Mouse (Mus musculus) adrenal gland, adult 18-20 months (tissue): ENCODE results near the gene Ikzf3. TPM values are rescaled to one million over a fixed set of nuclear protein-coding genes. Genes with fewer than 3 reads are reported as not detected.

ENCODE experiments used
- DNase-seq, 2 experiments: peaks; one replicate each; pipeline ENCODE4 v3.0.0; 2021 to 2022; ENCODE audit warnings: low spot score in 2 of 2
- total RNA-seq, 2 experiments: library from RNA; stranded (reverse); gene quantifications; 1 replicate in 1 of 2; 2 replicates in 1 of 2; pipeline ENCODE4 v1.2.3; 2021

Gene Ikzf3
- total RNA-seq, 2 experiments from 2014 or later = 0.46 to 0.86 TPM

GRCm38 (mm10) chr11:98449419-98449818 is 96.4 kb downstream of the Ikzf3 start:
- no peak for DNase-seq

- no peak for DNase-seq
These were observed 97.5 kb downstream of the Ikzf3 start for GRCm38 (mm10) chr11:98448191-98448790.

DNA sequence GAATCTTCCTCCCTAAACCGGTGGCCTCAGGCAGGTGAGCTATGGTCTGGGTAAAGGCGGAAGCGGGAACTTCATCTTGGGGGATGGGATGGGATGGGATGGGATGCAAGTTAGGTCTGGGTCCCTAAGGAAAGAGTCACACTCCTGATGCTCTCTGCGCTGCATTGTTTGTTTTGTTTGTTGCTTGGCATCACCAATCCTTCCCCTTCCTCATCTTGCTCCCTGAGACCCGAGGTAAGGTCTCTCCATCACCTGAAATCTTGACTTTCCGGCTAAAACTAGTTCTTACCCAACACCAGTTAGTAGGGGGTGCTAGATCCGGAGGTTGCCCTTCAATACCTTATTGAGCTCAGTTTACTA is 98.4 kb downstream of the Ikzf3 start:
- no peak for DNase-seq

DNA sequence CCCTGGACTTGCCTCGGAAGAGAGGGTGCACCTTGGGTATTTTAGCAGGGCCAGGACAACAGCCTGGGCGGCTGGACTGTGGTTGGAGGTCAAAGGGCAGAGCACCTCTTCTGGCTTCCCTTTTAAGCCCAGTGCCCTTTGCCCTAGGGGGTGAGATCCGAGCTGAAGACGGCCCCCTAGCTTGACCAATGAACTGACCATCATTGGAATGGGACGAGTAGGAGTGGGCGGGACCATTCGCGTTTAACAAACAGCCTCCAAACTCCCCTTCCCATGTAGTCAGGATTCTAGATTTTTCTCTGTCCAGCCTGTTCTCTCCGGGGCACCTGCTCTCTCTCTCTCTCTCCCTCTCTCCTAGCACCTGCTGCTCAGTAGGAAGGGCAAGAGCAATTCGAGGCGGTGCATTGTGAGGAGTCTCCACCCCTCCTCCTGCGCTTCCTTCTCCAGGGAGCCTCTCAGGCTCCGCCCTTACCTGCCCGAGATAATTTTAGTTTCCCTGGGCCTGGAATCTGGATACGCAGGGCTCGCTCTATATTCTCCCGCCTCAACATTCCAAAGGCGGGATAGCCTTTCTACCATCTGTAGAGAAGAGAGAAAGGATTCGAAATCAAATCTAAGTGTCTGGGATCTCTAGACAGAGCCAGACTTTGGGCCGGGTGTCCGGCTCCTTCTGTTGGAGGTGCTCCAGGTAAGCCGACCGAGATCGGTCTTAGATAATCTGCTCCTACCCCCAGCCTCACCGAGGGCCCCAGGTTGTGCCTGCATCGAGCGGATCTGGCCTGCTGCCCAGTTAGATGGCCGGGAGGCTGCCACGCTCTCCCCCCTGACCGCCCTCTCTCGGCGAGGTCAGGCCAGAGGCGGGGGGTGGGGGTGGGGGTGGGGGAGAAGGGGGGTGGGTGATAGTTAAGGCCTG is 99.0 kb downstream of the Ikzf3 start:
- DNase-seq = no peak

- no peak for DNase-seq
These were observed 99.6 kb downstream of the Ikzf3 start, which contains the start of gene Grb7 for GRCm38 (mm10) chr11:98446213-98446561. Gene Grb7, plus strand, starts transcription at chr11:98446394.

- no peak for DNase-seq
These were observed 100.2 kb downstream of the Ikzf3 start for GRCm38 (mm10) chr11:98445679-98446078.

DNA sequence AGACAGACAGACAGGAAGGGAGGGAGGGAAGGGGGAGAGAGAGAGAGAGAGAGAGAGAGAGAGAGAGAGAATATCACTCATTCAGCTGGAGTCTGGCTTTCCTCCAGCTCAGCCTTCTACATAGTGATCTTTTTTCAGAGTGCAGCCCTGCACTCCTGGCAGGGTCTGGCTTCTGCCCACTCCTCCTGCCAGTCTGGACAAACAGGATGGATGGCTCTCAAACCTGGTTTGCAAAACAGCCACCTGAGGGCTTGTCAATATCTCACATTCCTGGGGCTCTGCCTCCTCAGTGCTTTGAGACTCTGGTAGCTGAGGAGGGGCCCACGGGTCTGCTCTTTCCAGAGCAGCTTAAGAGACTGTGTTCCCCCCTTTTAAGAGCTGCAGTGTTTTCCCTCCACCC is 100.6 kb downstream of the Ikzf3 start:
- no peak for DNase-seq

DNA sequence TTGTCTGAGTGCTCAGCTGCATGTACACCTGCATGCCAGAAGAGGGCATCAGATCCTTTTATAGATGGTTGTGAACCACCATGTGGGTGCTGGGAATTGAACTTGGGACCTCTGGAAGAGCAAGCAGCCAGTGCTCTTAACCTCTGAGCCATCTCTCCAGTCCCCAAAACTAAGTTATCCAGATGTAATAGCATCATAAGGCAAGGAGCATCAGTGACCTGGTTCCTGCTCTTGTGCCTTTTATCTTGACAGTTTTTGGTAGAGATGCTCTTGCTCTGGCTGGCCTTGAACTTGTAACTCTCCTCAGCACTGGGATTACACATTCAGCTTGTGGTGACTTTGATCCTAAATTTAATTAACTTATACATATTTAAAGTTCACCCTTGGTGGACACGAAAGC is 102.1 kb downstream of the Ikzf3 start:
- no peak for DNase-seq

DNA sequence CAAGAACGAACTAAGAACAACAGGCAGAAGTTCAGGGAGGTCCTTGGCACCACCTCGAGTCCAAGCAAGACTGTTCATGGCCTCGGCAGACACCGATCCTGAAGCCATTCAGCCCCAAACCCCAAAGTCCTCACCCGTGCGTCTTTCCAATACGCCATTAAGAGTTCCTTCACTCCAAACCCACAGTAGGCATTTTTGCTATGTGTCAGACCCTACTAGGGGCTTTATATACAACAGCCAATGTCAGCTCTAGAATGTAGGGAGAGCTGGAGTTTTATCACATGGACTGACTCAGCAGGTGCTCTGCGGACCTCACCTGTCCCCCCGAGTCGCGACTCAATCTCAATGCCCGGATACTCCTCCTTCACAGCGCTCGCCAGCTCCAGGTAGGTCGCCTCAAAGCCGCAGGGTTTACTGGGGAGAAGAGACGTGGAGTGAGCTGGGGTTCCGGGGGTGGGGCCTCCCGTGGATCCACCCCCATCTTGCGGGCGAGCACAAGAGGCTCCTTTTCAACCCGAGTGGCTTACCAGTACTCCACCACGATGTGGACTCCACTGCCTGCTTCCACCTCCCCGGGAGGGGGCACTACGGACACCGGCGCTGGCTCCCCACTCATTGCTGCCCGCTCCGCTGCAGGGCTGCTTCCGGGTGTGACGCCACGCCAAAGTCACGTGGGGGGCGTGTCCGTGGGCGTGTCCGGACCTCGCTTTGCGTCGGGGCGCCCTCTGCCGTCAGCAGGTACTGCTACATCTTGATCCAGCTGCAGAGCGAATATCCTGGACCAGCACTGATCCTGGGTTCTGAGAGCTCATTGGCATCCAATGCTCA is 107.3 kb downstream of the Ikzf3 start, which contains the start of gene Mien1:
Mien1 (minus strand) TSS at position 661 of the 828 bp plus-strand sequence.
- DNase-seq = peak; percentile 98 to 99

DNA sequence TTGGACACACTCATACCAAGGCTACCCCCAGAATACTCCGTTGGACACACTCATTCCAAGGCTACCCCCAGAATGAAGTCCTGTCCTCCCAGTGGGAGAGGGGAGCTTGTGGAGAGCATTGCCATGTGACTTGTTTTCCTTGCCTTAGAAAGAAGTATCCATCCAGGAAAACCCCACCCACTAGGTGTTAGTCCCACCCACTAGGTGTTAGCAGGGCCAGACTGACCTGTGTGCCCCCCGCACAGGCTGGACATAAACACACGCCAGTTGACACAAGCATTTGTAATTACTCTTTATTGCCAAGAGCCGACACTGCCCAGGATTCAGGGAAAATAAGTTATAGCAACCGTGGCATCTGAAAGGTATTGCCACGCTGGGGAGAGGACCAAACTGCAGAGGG is 108.4 kb downstream of the Ikzf3 start:
- DNase-seq = no peak

DNA sequence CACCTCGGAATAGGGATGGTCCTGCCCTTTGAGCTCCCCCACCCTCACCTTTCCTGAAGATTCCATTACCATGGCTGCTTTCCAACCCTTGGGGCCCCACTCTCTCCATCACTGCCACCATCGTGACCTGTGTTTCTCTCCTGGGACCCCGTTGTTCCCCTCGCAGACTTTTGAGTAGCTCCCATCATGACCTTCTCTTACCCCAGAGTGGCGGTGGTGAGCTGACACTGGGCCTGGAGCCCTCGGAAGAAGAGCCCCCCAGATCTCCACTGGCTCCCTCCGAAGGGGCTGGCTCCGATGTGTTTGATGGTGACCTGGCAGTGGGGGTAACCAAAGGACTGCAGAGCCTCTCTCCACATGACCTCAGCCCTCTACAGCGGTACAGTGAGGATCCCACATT is 110.1 kb downstream of the Ikzf3 start:
- DNase-seq = no peak

GRCm38 (mm10) chr11:98431743-98432502 is 113.9 kb downstream of the Ikzf3 start:
- no peak for DNase-seq

- no peak for DNase-seq
These were observed 117.4 kb downstream of the Ikzf3 start for GRCm38 (mm10) chr11:98428436-98428835.

GRCm38 (mm10) chr11:98426592-98426991 is 119.2 kb downstream of the Ikzf3 start:
- DNase-seq = no peak

DNA sequence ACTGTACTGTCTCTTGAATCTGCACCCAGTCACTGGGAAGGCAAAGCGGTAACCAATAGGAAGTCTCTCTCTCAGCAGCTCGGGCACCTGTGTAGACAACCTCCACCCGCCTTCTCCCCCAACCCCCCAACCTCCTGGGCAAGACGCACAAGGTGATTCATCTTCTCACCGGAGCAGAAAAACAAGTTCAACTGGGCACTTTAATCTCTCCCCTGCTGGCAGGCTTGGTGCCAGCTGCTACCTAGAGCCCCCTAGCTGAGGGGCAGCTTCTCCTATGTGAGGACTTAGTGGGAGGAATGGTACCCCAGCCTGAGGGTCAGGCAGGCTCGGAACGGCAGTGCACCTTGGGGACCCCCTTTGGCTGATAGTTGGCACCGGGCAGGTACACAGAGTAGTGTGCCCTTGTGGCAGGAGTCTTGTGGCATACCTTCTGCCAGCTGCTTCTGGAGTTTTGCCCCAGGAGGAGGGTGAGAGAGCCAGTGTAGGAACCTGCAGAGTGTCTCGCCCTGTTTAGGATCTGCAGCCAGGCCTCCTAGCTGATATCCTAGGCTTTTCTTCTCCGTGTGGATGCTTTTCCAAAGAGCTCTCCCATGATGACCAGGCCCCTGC is 126.8 kb downstream of the Ikzf3 start:
- DNase-seq = no peak

- DNase-seq = no peak
These were observed 127.6 kb downstream of the Ikzf3 start for GRCm38 (mm10) chr11:98418273-98418672.

- no peak for DNase-seq
These were observed 128.8 kb downstream of the Ikzf3 start for GRCm38 (mm10) chr11:98417074-98417473.
